ENCODE assay signal across 9 mouse cellular contexts in genomic region chr8:124652546-124652945, GRCm38 (mm10). TPM values are rescaled to one million over a fixed set of nuclear protein-coding genes. Genes with fewer than 3 reads are reported as not detected.
DNase-seq lines count a peak whose midpoint lies in the region; ATAC-seq and TF ChIP-seq lines count a peak whose summit lies in the region.
"Had no signal": no experiment of that assay in that cellular context is flagged by ENCODE, and none has a peak within 500 bp of the region (broad histone marks: within the 10 kb centered on the region; RNA-seq: fewer than 3 reads in every experiment).

No protein-coding gene starts in this region.

- H3K4me1 ChIP-seq in kidney, embryonic 15.5 days: peaks cover 62% of the 10 kb centered on the region
- H3K4me1 ChIP-seq in intestine, embryonic 14.5 days (replicated peaks; ENCODE audit: control insufficient read depth, insufficient read depth, low read length): peaks cover 43% of the 10 kb centered on the region

- peaks cover 55% of the 10 kb centered on the region for H3K79me2 ChIP-seq in myocyte (ENCODE audit: control insufficient read depth, insufficient read depth)

- WGBS in kidney, embryonic 15.5 days: 28% methylated on average over 4 of the region's 4 CpGs
- WGBS in intestine, embryonic 14.5 days: 22% methylated on average over 4 of the region's 4 CpGs

- no peaks in the 10 kb centered on the region for H3K27me3 ChIP-seq in kidney, embryonic 15.5 days
- H3K27me3 ChIP-seq in intestine, embryonic 14.5 days (replicated peaks; ENCODE audit: control insufficient read depth, insufficient read depth, low read length): no peaks in the 10 kb centered on the region
- H3K27me3 ChIP-seq in myocyte (ENCODE audit: control insufficient read depth, insufficient read depth, insufficient read length): no peaks in the 10 kb centered on the region
- H3K27me3 ChIP-seq: Patski had no signal

- H3K4me2 ChIP-seq in kidney, embryonic 15.5 days: no peak overlapping the region
- H3K4me2 ChIP-seq in intestine, embryonic 14.5 days (ENCODE audit: low read length): no peak overlapping the region; the same call in 1 of the 2 replicates
- H3K4me2 ChIP-seq in myocyte (ENCODE audit: low read depth): peak overlapping the region; percentile 1

- TF ChIP-seq POLR2A in myocyte (IDR thresholded peaks at IDR 0.05; ENCODE audit: insufficient read length, low read depth): no peak

- no peaks in the 10 kb centered on the region for H3K9me3 ChIP-seq in kidney, embryonic 15.5 days (replicated peaks)
- no peaks in the 10 kb centered on the region for H3K9me3 ChIP-seq in intestine, embryonic 14.5 days (ENCODE audit: control insufficient read depth, low read length)

- DNase-seq in kidney, adult 8-10 months: no peak
- peak; percentile 26 for DNase-seq in embryo, embryonic 11 days
- DNase-seq in intestine, embryonic 14.5 days (ENCODE audit: low spot score): peak; percentile 58
- DNase-seq in gastrocnemius, postnatal 10 days: no peak
- no peak for DNase-seq in gastrocnemius, postnatal 25 days
- no peak for DNase-seq in urinary bladder, postnatal 10 days (ENCODE audit: low spot score)

- H3K36me3 ChIP-seq in kidney, embryonic 15.5 days: peaks cover 16% of the 10 kb centered on the region
- peaks cover 15% of the 10 kb centered on the region for H3K36me3 ChIP-seq in intestine, embryonic 14.5 days (ENCODE audit: control insufficient read depth, insufficient read depth, low read length)
- peaks cover 14% of the 10 kb centered on the region for H3K36me3 ChIP-seq in myocyte (ENCODE audit: control insufficient read depth, insufficient read depth)

- no peak overlapping the region for H3ac ChIP-seq in myocyte (ENCODE audit: control insufficient read depth, insufficient read length)

- peak; percentile 64 for ATAC-seq in kidney, embryonic 15.5 days (replicated peaks; ENCODE audit: low FRiP score)
- no peak for ATAC-seq in intestine, embryonic 14.5 days (replicated peaks; ENCODE audit: low FRiP score, low TSS enrichment, low read depth)
- ATAC-seq: Patski had no signal

- peak overlapping the region; percentile 84 for H3K27ac ChIP-seq in kidney, embryonic 15.5 days
- H3K27ac ChIP-seq in intestine, embryonic 14.5 days (ENCODE audit: low read depth): peak overlapping the region; percentile 67

- no peak overlapping the region for H3K9ac ChIP-seq in kidney, embryonic 15.5 days
- no peak overlapping the region for H3K9ac ChIP-seq in intestine, embryonic 14.5 days (ENCODE audit: low read length)

- no peak overlapping the region for H3K4me3 ChIP-seq in kidney, embryonic 15.5 days (replicated peaks)
- H3K4me3 ChIP-seq in intestine, embryonic 14.5 days (ENCODE audit: low read depth, low read length): no peak overlapping the region
- no peak overlapping the region for H3K4me3 ChIP-seq in myocyte

TF ChIP-seq in myocyte, 11 proteins besides CTCF, POLR2A, EP300 and RAD21:
- no peak for TF ChIP-seq CEBPB (IDR thresholded peaks at IDR 0.05; ENCODE audit: insufficient read depth, poor library complexity, severe bottlenecking)
- no peak for TF ChIP-seq MYOD1 (IDR thresholded peaks at IDR 0.05; ENCODE audit: control insufficient read depth in 1 of 3, insufficient read length in 2 of 3, low read depth in 2 of 3)
- no peak for TF ChIP-seq USF1 (IDR thresholded peaks at IDR 0.05; ENCODE audit: low read depth)
- no peak for TF ChIP-seq TCF12 (IDR thresholded peaks at IDR 0.05; ENCODE audit: insufficient read depth, poor library complexity, severe bottlenecking)
- no peak for TF ChIP-seq MYOG (IDR thresholded peaks at IDR 0.05; ENCODE audit: control insufficient read depth in 1 of 3, insufficient read depth in 1 of 3, insufficient read length in 2 of 3, low read depth in 2 of 3)
- TF ChIP-seq REST (IDR thresholded peaks at IDR 0.05; ENCODE audit: insufficient read depth, insufficient read length): no peak
TF ChIP-seq in myocyte: peak in this region for 0.

RNA-seq across cellular contexts. Expression of gene 2310022B05Rik, which starts 10.6 kb away (rescaled TPM):
- 28.4 and 32.3 TPM in 2 replicates for polyA plus RNA-seq in kidney, embryonic 15.5 days (2015; fragmentation: Nextera tagmentation; extraction: Ambion mirVana)
- polyA plus RNA-seq in intestine, embryonic 14.5 days (2014; fragmentation: Nextera tagmentation; extraction: Ambion mirVana): 37.6 and 38.1 TPM in 2 replicates
- polyA plus RNA-seq in myocyte (2012; fragmentation: generic; extraction: Trizol): 102 TPM
- total RNA-seq in gastrocnemius, postnatal 10 days (2021): 10 to 100 TPM; 31.7 to 42.0 TPM
- 10 to 100 TPM; 13.7 to 14.0 TPM for total RNA-seq in gastrocnemius, postnatal 25 days (2021)

Comparison
In these comparisons a context has a peak if more than half of its experiments do, and no peak if none do; other contexts are left out.
1. DNase-seq: peak in embryo, embryonic 11 days (single experiment) and intestine, embryonic 14.5 days (single experiment); none in kidney, adult 8-10 months (0 of 2), gastrocnemius, postnatal 10 days (single experiment), gastrocnemius, postnatal 25 days (single experiment) and urinary bladder, postnatal 10 days (single experiment).